ENCODE assay signal across 23 mouse cellular contexts in the genomic region with DNA sequence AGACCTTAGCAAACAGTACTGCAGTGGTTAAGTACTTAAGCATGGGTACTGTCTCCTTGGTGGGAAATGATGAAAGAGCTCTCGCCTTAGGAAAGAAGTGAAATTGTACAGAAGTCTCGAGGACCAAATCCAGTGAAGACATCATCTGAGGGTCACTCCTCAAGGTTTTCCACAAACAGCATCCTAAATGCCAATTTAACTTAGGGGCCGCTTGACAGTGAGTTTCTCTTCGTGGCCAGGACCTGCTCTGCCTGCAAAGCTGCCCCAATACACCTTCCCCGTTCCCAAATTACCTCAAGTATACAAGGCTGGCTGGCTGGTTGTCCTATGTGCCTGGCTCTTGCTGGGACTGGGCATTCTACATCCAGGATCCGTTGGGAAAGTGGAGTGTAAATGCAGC. TPM values are rescaled to one million over a fixed set of nuclear protein-coding genes. Genes with fewer than 3 reads are reported as not detected.
"Had no signal": no experiment of that assay in that cellular context is flagged by ENCODE, and none has a peak within 500 bp of the region (broad histone marks: within the 10 kb centered on the region; RNA-seq: fewer than 3 reads in every experiment).

No protein-coding gene starts in this region.

- H3K4me3 ChIP-seq: neural tube, embryonic 13.5 days; neural tube, embryonic 15.5 days; stomach, embryonic 15.5 days had no signal

- H3K27ac ChIP-seq: neural tube, embryonic 13.5 days; neural tube, embryonic 15.5 days; stomach, embryonic 15.5 days; stomach, postnatal 0 days had no signal

- H3K4me2 ChIP-seq: neural tube, embryonic 13.5 days; neural tube, embryonic 15.5 days; stomach, embryonic 15.5 days had no signal

- H3K4me1 ChIP-seq: neural tube, embryonic 15.5 days; stomach, embryonic 15.5 days had no signal

- DNase-seq: retina, postnatal 1 day; right cerebral cortex, adult 18-20 months; right cerebral cortex, postnatal 14 days; right cerebral cortex, postnatal 25 days; right cerebral cortex, postnatal 4 days; spleen, adult 18-20 months; thymus, adult 18-20 months; thymus, adult 2 months; thymus, postnatal 14 days; thymus, postnatal 25 days; thymus, postnatal 36 days; thymus, postnatal 4 days had no signal

- H3K9me3 ChIP-seq: neural tube, embryonic 13.5 days; neural tube, embryonic 15.5 days; stomach, embryonic 15.5 days had no signal

- H3K9ac ChIP-seq: neural tube, embryonic 13.5 days; neural tube, embryonic 15.5 days; stomach, embryonic 15.5 days had no signal

- H3K36me3 ChIP-seq: neural tube, embryonic 13.5 days; neural tube, embryonic 15.5 days; stomach, embryonic 15.5 days had no signal

- H3K27me3 ChIP-seq: stomach, embryonic 15.5 days had no signal

RNA-seq across cellular contexts. Expression of a gene that starts 29.4 kb away (rescaled TPM):
- total RNA-seq: neutrophil, adult 5-6 weeks had no signal
- polyA plus RNA-seq: neural tube, embryonic 14.5 days; neural tube, embryonic 15.5 days; small intestine, adult 2 months; stomach, embryonic 14.5 days; testis, adult 2 months; thymus, postnatal 0 days; urinary bladder, adult 2 months had no signal
